Mouse (Mus musculus) embryonic facial prominence, embryonic 12.5 days (tissue): ENCODE data around the gene H2al1c. TPM values are rescaled to one million over a fixed set of nuclear protein-coding genes. Genes with fewer than 3 reads are reported as not detected.
A peak's percentile ranks its signal among the peaks of the same experiment; 100 is the strongest.
"Not testable (repeated sequence)": the region's sequence is repeated elsewhere in the genome, so short reads cannot be mapped to it uniquely, and the experiment has no call there.

Experiments
- ATAC-seq: fragments of 200-750 bp; cut with Nextera tagmentation; 2 replicates; pipeline ENCODE4 v1.8.0; 2017; ENCODE audit not compliant: insufficient number of reproducible peaks, insufficient read depth, low FRiP score, low TSS enrichment
- H3K27ac ChIP-seq: fragments of 300-500 bp; sonication (generic); 2 replicates; pipeline ENCODE4 v1.5.1; 2016; ENCODE audit warnings: mild to moderate bottlenecking
- H3K27me3 ChIP-seq: fragments of 300-500 bp; sonication (generic); 2 replicates; pipeline ENCODE4 v1.6.1; 2016; ENCODE audit warnings: mild to moderate bottlenecking, moderate library complexity
- H3K36me3 ChIP-seq: fragments of 300-500 bp; sonication (generic); 2 replicates; pipeline ENCODE4 v1.6.1; 2016; ENCODE audit warnings: mild to moderate bottlenecking
- H3K4me1 ChIP-seq: fragments of 300-500 bp; sonication (generic); 2 replicates; pipeline ENCODE4 v1.6.1; 2016
- H3K4me2 ChIP-seq: fragments of 300-500 bp; sonication (generic); replicated peaks from 2 replicates; pipeline ENCODE4 v1.6.1; 2016; ENCODE audit warnings: mild to moderate bottlenecking, moderate library complexity
- H3K4me3 ChIP-seq: fragments of 300-500 bp; sonication (generic); 2 replicates; pipeline ENCODE4 v1.5.1; 2016; ENCODE audit warnings: mild to moderate bottlenecking
- H3K9ac ChIP-seq: fragments of 300-500 bp; sonication (generic); 2 replicates; pipeline ENCODE4 v1.6.1; 2016; ENCODE audit warnings: mild to moderate bottlenecking, moderate library complexity
- H3K9me3 ChIP-seq: fragments of 300-500 bp; sonication (generic); 2 replicates; pipeline ENCODE4 v1.6.1; 2016; ENCODE audit warnings: mild to moderate bottlenecking, moderate library complexity
- WGBS: fragments of 180-500 bp; shearing (Covaris S2); methylation state at CpG from one replicate; pipeline ENCODE4 v1.1.7; 2016; 5-methylcytosine and 5-hydroxymethylcytosine counted together
- polyA plus RNA-seq: library from polyadenylated mRNA; unstranded; fragments of >200 nt; fragmentation: Nextera tagmentation; extraction: Ambion mirVana; gene quantifications from 2 replicates; pipeline ENCODE4 v1.2.1, GENCODE M21; 2016

The H2al1c gene
- polyA plus RNA-seq, 1 experiment from 2014 or later = not detected

GRCm38 (mm10) chrX:11311634-11312033 lies 6.2 kb downstream of the H2al1c start, which contains the start of gene H2al1e:
Gene H2al1e, plus strand, starts transcription at chrX:11311934.
- H3K36me3 ChIP-seq, H3K4me3 ChIP-seq, H3K27me3 ChIP-seq, H3K4me2 ChIP-seq, H3K9ac ChIP-seq, H3K27ac ChIP-seq, ATAC-seq, H3K4me1 ChIP-seq, H3K9me3 ChIP-seq: not testable (repeated sequence)
- WGBS = no CpG with 5 or more reads among the region's 3 CpGs

GRCm38 (mm10) chrX:11314858-11315257 lies 9.4 kb downstream of the H2al1c start, which contains the start of gene H2al1f:
Gene H2al1f, plus strand, starts transcription at chrX:11315158.
- ATAC-seq, H3K27ac ChIP-seq, H3K9me3 ChIP-seq, H3K36me3 ChIP-seq, H3K9ac ChIP-seq, H3K4me3 ChIP-seq, H3K4me1 ChIP-seq, H3K4me2 ChIP-seq, H3K27me3 ChIP-seq: not testable (repeated sequence)
- no CpG with 5 or more reads among the region's 6 CpGs for WGBS

- not testable (repeated sequence) for H3K27ac ChIP-seq, H3K9me3 ChIP-seq, H3K4me3 ChIP-seq, ATAC-seq, H3K9ac ChIP-seq, H3K4me1 ChIP-seq, H3K27me3 ChIP-seq, H3K36me3 ChIP-seq, H3K4me2 ChIP-seq
- WGBS = no CpG with 5 or more reads among the region's 3 CpGs
Measured at GRCm38 (mm10) chrX:11317956-11318355, 12.5 kb downstream of the H2al1c start, which contains the start of gene H2al1g. Gene H2al1g, plus strand, starts transcription at chrX:11318256.

DNA sequence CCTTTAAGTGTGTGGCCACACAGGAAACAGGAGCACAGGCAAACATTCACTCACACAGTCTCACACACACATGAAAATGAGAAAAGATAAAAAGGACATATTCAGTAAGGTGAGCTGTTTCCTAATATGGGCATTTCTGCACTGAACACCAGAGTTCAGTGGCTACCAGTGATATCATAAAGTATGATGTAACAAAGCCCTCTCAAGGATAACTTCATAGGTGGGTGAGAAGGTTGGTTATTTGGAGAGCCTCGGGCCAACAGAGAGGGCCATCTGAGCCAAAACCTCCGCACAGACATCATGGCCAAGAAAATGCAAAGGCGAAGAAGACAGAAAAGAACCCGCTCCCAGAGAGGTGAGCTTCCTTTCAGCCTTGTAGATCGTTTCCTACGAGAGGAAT lies 15.7 kb downstream of the H2al1c start, which contains the start of gene H2al1h:
Gene H2al1h, plus strand, starts transcription at position 301 of the 400 bp plus-strand sequence.
- no CpG with 5 or more reads among the region's 6 CpGs for WGBS
- H3K4me2 ChIP-seq, H3K36me3 ChIP-seq, ATAC-seq, H3K4me1 ChIP-seq, H3K4me3 ChIP-seq, H3K9ac ChIP-seq, H3K27me3 ChIP-seq, H3K9me3 ChIP-seq, H3K27ac ChIP-seq: not testable (repeated sequence)

DNA sequence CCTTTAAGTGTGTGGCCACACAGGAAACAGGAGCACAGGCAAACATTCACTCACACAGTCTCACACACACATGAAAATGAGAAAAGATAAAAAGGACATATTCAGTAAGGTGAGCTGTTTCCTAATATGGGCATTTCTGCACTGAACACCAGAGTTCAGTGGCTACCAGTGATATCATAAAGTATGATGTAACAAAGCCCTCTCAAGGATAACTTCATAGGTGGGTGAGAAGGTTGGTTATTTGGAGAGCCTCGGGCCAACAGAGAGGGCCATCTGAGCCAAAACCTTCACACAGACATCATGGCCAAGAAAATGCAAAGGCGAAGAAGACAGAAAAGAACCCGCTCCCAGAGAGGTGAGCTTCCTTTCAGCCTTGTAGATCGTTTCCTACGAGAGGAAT lies 18.9 kb downstream of the H2al1c start, which contains the start of gene H2al1i:
Gene H2al1i, plus strand, starts transcription at position 301 of the 400 bp plus-strand sequence.
- H3K4me3 ChIP-seq, H3K27me3 ChIP-seq, H3K9ac ChIP-seq, H3K4me1 ChIP-seq, H3K36me3 ChIP-seq, H3K9me3 ChIP-seq, H3K27ac ChIP-seq, H3K4me2 ChIP-seq, ATAC-seq: not testable (repeated sequence)
- no CpG with 5 or more reads among the region's 5 CpGs for WGBS

DNA sequence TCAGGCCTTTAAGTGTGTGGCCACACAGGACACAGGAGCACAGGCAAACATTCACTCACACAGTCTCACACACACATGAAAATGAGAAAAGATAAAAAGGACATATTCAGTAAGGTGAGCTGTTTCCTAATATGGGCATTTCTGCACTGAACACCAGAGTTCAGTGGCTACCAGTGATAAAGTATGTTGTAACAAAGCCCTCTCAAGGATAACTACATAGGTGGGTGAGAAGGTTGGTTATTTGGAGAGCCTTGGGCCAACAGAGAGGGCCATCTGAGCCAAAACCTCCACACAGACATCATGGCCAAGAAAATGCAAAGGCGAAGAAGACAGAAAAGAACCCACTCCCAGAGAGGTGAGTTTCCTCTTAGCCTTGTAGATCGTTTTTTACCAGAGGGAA lies 22.1 kb downstream of the H2al1c start, which contains the start of gene H2al1j:
Gene H2al1j, plus strand, starts transcription at position 301 of the 400 bp plus-strand sequence.
- H3K4me3 ChIP-seq, H3K9ac ChIP-seq, H3K4me1 ChIP-seq, H3K27me3 ChIP-seq, H3K4me2 ChIP-seq, ATAC-seq, H3K36me3 ChIP-seq, H3K9me3 ChIP-seq, H3K27ac ChIP-seq: not testable (repeated sequence)
- 82% methylated on average over 2 of the region's 2 CpGs for WGBS

DNA sequence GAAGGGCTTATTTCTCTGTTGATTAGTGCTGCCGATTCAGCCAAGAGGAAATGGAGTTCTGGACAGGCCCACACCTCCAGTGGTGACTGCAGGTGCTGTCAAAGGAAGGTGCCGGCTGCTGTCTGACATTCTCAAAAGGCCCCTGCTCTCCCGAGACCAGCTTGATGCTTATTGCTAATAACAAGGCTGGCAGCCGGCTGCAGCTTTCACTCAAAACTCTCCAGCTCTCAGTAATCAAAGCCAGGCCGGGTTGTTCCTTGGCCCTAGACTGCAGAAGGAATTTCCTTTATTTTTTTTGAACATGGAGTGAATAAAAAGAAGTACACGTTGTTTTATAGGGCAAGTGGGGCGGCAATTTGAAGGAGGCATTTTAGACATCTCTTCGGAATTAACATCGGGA lies 40.3 kb downstream of the H2al1c start:
- 39% methylated on average over 9 of the region's 9 CpGs for WGBS
- ATAC-seq = no peak

GRCm38 (mm10) chrX:11346756-11347155 lies 41.3 kb downstream of the H2al1c start:
- 86% methylated on average over 3 of the region's 3 CpGs for WGBS
- Histone ChIP-seq H3K36me3 (no peaks in the 10 kb centered on the region), H3K4me3 (no peak overlapping the region)

More for the DNA sequence above, 40.3 kb downstream of the H2al1c start:
- H3K27me3 ChIP-seq = no peaks in the 10 kb centered on the region
- H3K4me2 ChIP-seq = 0 out of 2 replicates have a peak overlapping the region, but pooled peaks have one; percentile 5
- no peak overlapping the region for H3K4me3 ChIP-seq
- H3K27ac ChIP-seq = peak overlapping the region; percentile 46; the same call in 1 of the 2 replicates
- no peaks in the 10 kb centered on the region for H3K36me3 ChIP-seq
- H3K9ac ChIP-seq = no peak overlapping the region
- peaks cover 2% of the 10 kb centered on the region; the same call in 1 of the 2 replicates for H3K4me1 ChIP-seq
- H3K9me3 ChIP-seq = no peaks in the 10 kb centered on the region

More at GRCm38 (mm10) chrX:11346756-11347155, 41.3 kb downstream of the H2al1c start:
- no peaks in the 10 kb centered on the region for H3K9me3 ChIP-seq
- ATAC-seq = no peak
- no peaks in the 10 kb centered on the region for H3K27me3 ChIP-seq
- no peak overlapping the region for H3K4me2 ChIP-seq
- peaks cover 2% of the 10 kb centered on the region; the same call in 1 of the 2 replicates for H3K4me1 ChIP-seq
- H3K27ac ChIP-seq = no peak overlapping the region
- no peak overlapping the region for H3K9ac ChIP-seq

Other genes with a start within 250 kb of the H2al1c start
- gene H2al1a, start 6.4 kb upstream of the H2al1c start, polyA plus RNA-seq = not detected in 2 replicates
- gene H2al1b, start 3.2 kb upstream of the H2al1c start, polyA plus RNA-seq = not detected in 2 replicates
- gene H2al1d, start 3.2 kb downstream of the H2al1c start, polyA plus RNA-seq = not detected in 2 replicates
- gene H2al1e, start 6.3 kb downstream of the H2al1c start, polyA plus RNA-seq = not detected in 2 replicates
- gene H2al1f, start 9.5 kb downstream of the H2al1c start, polyA plus RNA-seq = not detected in 2 replicates
- not detected in 2 replicates for gene H2al1g, start 12.6 kb downstream of the H2al1c start, polyA plus RNA-seq
- not detected in 2 replicates for gene H2al1h, start 15.8 kb downstream of the H2al1c start, polyA plus RNA-seq
- gene H2al1i, start 19.0 kb downstream of the H2al1c start, polyA plus RNA-seq = not detected in 2 replicates
- gene H2al1j, start 22.2 kb downstream of the H2al1c start, polyA plus RNA-seq = not detected in 2 replicates